Mouse (Mus musculus) neural tube, embryonic 11.5 days (tissue): ENCODE measurements around the gene Gm47969. TPM values are rescaled to one million over a fixed set of nuclear protein-coding genes. Genes with fewer than 3 reads are reported as not detected.
A peak's percentile ranks its signal among the peaks of the same experiment; 100 is the strongest.

Source experiments
- ATAC-seq: fragments of 200-750 bp; cut with Nextera tagmentation; 2 replicates; pipeline ENCODE4 v1.8.0; 2017; ENCODE audit warnings: moderate number of reproducible peaks, mild to moderate bottlenecking, moderate TSS enrichment, moderate library complexity; ENCODE audit not compliant: insufficient read depth, low FRiP score, low TSS enrichment
- DNase-seq: peaks from one replicate; pipeline ENCODE4 v3.0.0-alpha.2; 2015; ENCODE audit warnings: low spot score
- H3K27ac ChIP-seq: fragments of 300-500 bp; sonication (generic); 2 replicates; pipeline ENCODE4 v1.5.1; 2014; ENCODE audit warnings: low read depth, mild to moderate bottlenecking, low read length
- H3K27me3 ChIP-seq: fragments of 300-500 bp; sonication (generic); 2 replicates; pipeline ENCODE4 v1.6.1; 2014; ENCODE audit warnings: mild to moderate bottlenecking, low read length, mixed read lengths; ENCODE audit not compliant: control insufficient read depth, insufficient read depth
- H3K36me3 ChIP-seq: fragments of 300-500 bp; sonication (generic); 2 replicates; pipeline ENCODE4 v1.6.1; 2014; ENCODE audit warnings: mild to moderate bottlenecking, low read length, moderate library complexity, mixed read lengths; ENCODE audit not compliant: control insufficient read depth, insufficient read depth
- H3K4me1 ChIP-seq: fragments of 300-500 bp; sonication (generic); 2 replicates; pipeline ENCODE4 v1.6.1; 2014; ENCODE audit warnings: low read length, mixed read lengths; ENCODE audit not compliant: control insufficient read depth, insufficient read depth
- H3K4me2 ChIP-seq: fragments of 300-500 bp; sonication (generic); 2 replicates; pipeline ENCODE4 v1.6.1; 2014; ENCODE audit warnings: low read depth, mild to moderate bottlenecking, moderate library complexity
- H3K4me3 ChIP-seq: fragments of 300-500 bp; sonication (generic); 2 replicates; pipeline ENCODE4 v1.5.1; 2014; ENCODE audit warnings: low read depth, low read length
- H3K9ac ChIP-seq: fragments of 300-500 bp; sonication (generic); 2 replicates; pipeline ENCODE4 v1.6.1; 2014; ENCODE audit warnings: mild to moderate bottlenecking, low read length
- H3K9me3 ChIP-seq: fragments of 300-500 bp; sonication (generic); 2 replicates; pipeline ENCODE4 v1.6.1; 2016; ENCODE audit warnings: low read length; ENCODE audit not compliant: control insufficient read depth
- WGBS: fragments of 180-500 bp; shearing (Covaris S2); extraction: QIAGEN DNeasy Blood & Tissue Kit; methylation state at CpG from one replicate; pipeline ENCODE4 v1.1.7; 2014; 5-methylcytosine and 5-hydroxymethylcytosine counted together
- polyA plus RNA-seq: library from polyadenylated mRNA; unstranded; fragments of >200 nt; fragmentation: Nextera tagmentation; extraction: Ambion mirVana; gene quantifications from 2 replicates; pipeline ENCODE4 v1.2.1, GENCODE M21; 2014

Gm47969 gene
- polyA plus RNA-seq, 1 experiment from 2014 or later = not detected

DNA sequence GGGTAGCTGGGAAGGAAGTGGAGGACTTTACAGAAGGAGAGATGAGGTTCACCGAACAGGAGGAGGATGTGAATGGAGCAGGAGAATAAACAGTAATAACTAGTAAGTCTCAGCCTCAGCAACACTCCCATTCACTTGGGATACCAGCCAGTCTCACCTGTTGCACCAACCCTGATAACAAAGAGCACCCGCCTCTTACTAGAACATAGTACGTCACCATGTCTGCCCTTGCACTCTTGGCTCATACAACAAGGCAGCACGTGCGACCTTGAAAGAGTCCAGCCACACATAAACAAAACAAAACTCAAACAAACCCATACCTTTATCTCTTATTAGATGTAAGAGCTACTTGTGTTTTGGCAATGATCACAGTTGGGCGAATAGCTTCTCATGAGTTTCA lies 12.2 kb upstream of the Gm47969 start:
- Histone ChIP-seq H3K4me3 (no peak overlapping the region), H3K27me3 (no peaks in the 10 kb centered on the region), H3K9ac (no peak overlapping the region), H3K4me1 (no peaks in the 10 kb centered on the region), H3K4me2 (no peak overlapping the region), H3K27ac (no peak overlapping the region), H3K9me3 (no peaks in the 10 kb centered on the region), H3K36me3 (no peaks in the 10 kb centered on the region)
- DNase-seq (no peak), ATAC-seq (no peak)
- 89% methylated on average over 6 of the region's 6 CpGs for WGBS

- DNase-seq = no peak
- 63% methylated on average over 5 of the region's 5 CpGs for WGBS
- Histone ChIP-seq H3K36me3 (no peaks in the 10 kb centered on the region), H3K4me3 (no peak overlapping the region), H3K4me1 (0 out of 2 replicates have a peak, but pooled peaks cover 2% of the 10 kb centered on the region), H3K9me3 (no peaks in the 10 kb centered on the region), H3K27me3 (no peaks in the 10 kb centered on the region), H3K4me2 (no peak overlapping the region), H3K27ac (no peak overlapping the region), H3K9ac (no peak overlapping the region)
- ATAC-seq = no peak
These were observed 10.2 kb upstream of the Gm47969 start for GRCm38 (mm10) chr1:83034509-83034908.

DNA sequence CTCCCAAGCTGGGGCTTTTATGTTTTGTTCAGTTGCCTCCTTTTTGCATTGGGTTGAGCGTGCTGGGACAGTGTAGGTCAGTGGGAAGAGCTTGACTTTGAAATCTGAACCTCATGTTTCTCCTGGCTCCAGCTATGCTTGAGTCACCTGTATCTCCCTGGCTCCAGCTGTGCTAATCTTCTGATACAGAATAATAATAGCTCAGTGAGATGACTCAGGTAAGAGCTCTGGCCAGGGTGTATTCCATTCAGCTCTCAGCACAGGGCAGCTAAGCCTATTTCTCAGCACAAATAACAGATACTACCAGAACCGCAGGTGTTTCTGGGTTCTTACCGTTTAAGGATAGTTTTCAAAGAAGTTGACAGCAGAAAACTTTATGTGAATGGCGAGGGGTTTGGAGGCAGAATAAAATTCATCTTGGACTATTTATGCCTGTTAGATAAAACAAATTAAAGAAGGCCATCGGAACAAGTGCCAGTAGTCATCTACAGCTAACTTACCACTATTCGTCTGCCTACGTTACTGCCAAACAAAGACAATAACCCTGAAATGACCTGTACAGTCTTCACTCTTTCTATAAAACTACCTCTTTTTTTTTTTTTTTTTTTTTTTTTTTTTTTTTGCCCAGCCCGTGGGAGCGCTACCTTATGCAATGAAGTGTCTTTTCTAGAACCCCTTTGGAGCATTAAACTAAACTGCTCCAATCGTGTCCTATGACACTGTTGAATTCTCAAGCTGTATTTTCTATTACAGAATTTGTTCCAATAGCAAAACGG lies 7.7 kb upstream of the Gm47969 start:
- Histone ChIP-seq H3K27ac (no peak overlapping the region), H3K27me3 (no peaks in the 10 kb centered on the region), H3K4me3 (no peak overlapping the region), H3K9ac (no peak overlapping the region), H3K4me2 (no peak overlapping the region), H3K4me1 (0 out of 2 replicates have a peak, but pooled peaks cover 2% of the 10 kb centered on the region), H3K36me3 (no peaks in the 10 kb centered on the region), H3K9me3 (no peaks in the 10 kb centered on the region)
- WGBS = 78% methylated on average over 11 of the region's 11 CpGs
- DNase-seq (no peak), ATAC-seq (no peak)

- ATAC-seq = peak; percentile 88
- H3K4me2 ChIP-seq = peak within 1 kb of the TSS; percentile 60
- no peaks in the 10 kb centered on the region for H3K27me3 ChIP-seq
- no peaks in the 10 kb centered on the region for H3K36me3 ChIP-seq
- H3K9me3 ChIP-seq = no peaks in the 10 kb centered on the region
- no peak within 1 kb of the TSS for H3K27ac ChIP-seq
- H3K4me1 ChIP-seq = 0 out of 2 replicates have a peak, but pooled peaks cover 2% of the 10 kb centered on the region
- peak within 1 kb of the TSS; percentile 52 for H3K9ac ChIP-seq
- WGBS = under 1% methylated on average over 25 of the region's 25 CpGs
- H3K4me3 ChIP-seq = peak within 1 kb of the TSS; percentile 38
- DNase-seq = peak; percentile 57
These were observed 6.5 kb upstream of the Gm47969 start, which contains the start of gene Slc19a3 for GRCm38 (mm10) chr1:83038109-83038672. Gene Slc19a3, minus strand, starts transcription at chr1:83038448.

DNA sequence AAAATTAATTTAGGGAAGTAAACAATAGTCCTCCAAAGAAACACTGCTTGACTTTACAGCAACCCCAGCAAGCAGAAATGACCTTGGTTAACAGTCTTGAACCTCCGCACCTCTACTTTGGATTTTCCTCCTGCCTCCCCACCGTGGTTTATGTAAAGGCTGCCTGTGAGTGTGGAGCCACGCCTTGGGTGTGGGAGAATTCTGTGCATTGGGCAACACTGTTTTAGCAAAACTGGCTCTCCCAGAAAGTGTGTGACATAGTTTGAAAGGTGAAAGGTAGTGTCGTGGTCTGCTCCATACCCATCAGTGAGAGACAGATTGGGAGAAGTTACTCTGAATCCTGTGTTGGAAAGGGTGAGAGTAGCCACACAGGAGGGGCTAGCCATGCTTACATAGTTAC lies 5.7 kb upstream of the Gm47969 start:
- WGBS = 73% methylated on average over 4 of the region's 4 CpGs
- H3K4me1 ChIP-seq = 0 out of 2 replicates have a peak, but pooled peaks cover 2% of the 10 kb centered on the region
- H3K27me3 ChIP-seq = no peaks in the 10 kb centered on the region
- H3K9me3 ChIP-seq = no peaks in the 10 kb centered on the region
- no peak overlapping the region for H3K27ac ChIP-seq
- no peak overlapping the region for H3K4me3 ChIP-seq
- ATAC-seq = no peak; the same call in 1 of the 2 replicates
- H3K36me3 ChIP-seq = no peaks in the 10 kb centered on the region
- H3K4me2 ChIP-seq = no peak overlapping the region
- no peak for DNase-seq
- H3K9ac ChIP-seq = no peak overlapping the region

GRCm38 (mm10) chr1:83042380-83042779 lies 2.4 kb upstream of the Gm47969 start, which contains the start of gene Krtap28-10:
Gene Krtap28-10, minus strand, starts transcription at chr1:83042480.
- Histone ChIP-seq H3K4me2 (no peak within 1 kb of the TSS), H3K27ac (no peak within 1 kb of the TSS), H3K4me1 (0 out of 2 replicates have a peak, but pooled peaks cover 2% of the 10 kb centered on the region), H3K27me3 (no peaks in the 10 kb centered on the region), H3K4me3 (no peak within 1 kb of the TSS), H3K36me3 (no peaks in the 10 kb centered on the region), H3K9me3 (no peaks in the 10 kb centered on the region), H3K9ac (no peak within 1 kb of the TSS)
- ATAC-seq (no peak), DNase-seq (no peak)
- 92% methylated on average over 2 of the region's 2 CpGs for WGBS

DNA sequence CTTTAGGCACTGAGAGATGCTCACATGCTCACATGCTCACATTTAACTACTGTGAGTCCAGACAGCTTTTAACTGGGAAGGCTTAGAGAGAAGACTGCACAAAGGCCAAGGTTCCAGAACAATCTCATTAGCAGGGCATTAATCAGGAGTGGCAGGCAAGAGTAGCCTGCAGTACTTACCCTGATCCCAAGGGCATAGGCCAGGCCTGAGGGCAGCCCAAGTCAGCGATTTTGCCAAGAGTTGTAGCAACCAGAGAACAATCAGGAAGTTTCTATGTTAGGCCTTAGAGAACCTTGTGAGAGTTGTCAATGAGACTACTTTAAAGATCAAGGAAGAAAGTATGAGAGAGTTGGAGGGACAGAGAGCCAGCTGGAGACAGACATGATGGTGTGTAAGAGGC lies 13.7 kb downstream of the Gm47969 start:
- no peak overlapping the region for H3K27ac ChIP-seq
- DNase-seq = no peak

DNA sequence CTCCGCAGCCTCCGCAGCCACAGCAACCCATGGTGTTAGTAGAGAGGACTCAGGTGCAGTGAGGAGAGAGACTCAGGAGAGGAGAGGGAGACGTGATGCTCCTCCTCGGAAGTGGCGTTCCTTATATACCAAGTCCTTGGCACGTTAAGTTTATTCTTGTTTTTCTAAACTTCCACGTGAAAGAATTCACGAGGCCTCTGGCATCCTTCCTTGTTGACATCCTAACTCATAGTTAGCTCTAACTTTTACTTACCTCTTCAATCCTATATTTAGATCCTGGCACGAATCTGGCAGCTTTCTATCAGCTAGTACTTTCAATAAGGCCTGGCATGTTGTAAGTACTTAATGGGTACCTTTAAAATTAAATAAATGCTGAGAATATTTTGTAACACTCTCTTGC lies 14.5 kb downstream of the Gm47969 start, which contains the start of gene A030005K14Rik:
TSS of gene A030005K14Rik (minus strand) at position 101 of the 400 bp plus-strand sequence.
- no peaks in the 10 kb centered on the region for H3K27me3 ChIP-seq
- ATAC-seq (no peak), DNase-seq (no peak)
- H3K4me3 ChIP-seq = no peak within 1 kb of the TSS
- 90% methylated on average over 9 of the region's 9 CpGs for WGBS
- no peak within 1 kb of the TSS for H3K27ac ChIP-seq
- H3K9me3 ChIP-seq = no peaks in the 10 kb centered on the region
- H3K9ac ChIP-seq = no peak within 1 kb of the TSS
- H3K4me1 ChIP-seq = no peaks in the 10 kb centered on the region
- H3K36me3 ChIP-seq = no peaks in the 10 kb centered on the region
- H3K4me2 ChIP-seq = no peak within 1 kb of the TSS

More for the DNA sequence above, 13.7 kb downstream of the Gm47969 start:
- no peaks in the 10 kb centered on the region for H3K27me3 ChIP-seq
- H3K9ac ChIP-seq = no peak overlapping the region
- H3K4me3 ChIP-seq = no peak overlapping the region
- WGBS = 69% methylated on average over 1 of the region's 1 CpGs
- no peak overlapping the region for H3K4me2 ChIP-seq
- no peaks in the 10 kb centered on the region for H3K36me3 ChIP-seq
- H3K4me1 ChIP-seq = no peaks in the 10 kb centered on the region
- no peaks in the 10 kb centered on the region for H3K9me3 ChIP-seq
- no peak for ATAC-seq
